Mouse (Mus musculus): Measurements from ENCODE around the gene Cacna2d3. TPM values are rescaled to one million over a fixed set of nuclear protein-coding genes. Genes with fewer than 3 reads are reported as not detected.
A peak's percentile ranks its signal among the peaks of the same experiment; 100 is the strongest.

Cacna2d3 gene
- polyA plus RNA-seq, 1 experiment from 2014 or later = 63.0 TPM

DNA sequence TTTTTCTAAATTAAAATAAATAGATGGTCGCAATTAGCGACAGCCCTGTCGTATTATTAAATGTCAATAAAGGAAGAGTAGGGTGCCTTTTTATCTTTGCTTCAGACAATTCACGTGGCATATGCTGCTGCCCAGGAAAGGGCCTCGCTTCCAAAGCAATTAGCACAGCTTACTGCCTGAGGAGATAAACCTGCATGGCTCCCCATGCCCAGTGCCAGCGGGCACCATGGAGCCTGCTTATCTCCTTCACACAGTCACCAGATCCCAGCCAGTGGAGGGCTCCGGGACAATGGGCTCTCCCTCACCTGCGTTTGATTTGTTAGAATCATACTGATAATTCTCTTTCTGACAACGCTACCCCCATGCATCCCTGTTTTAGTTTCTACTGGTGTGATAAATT lies 416.0 kb downstream of the Cacna2d3 start:
- H3K4me3 ChIP-seq (ENCODE audit: low read depth, low read length) = no peak overlapping the region
- peak; percentile 46; the same call in 1 of the 2 replicates for ATAC-seq (ENCODE audit: low read depth)
- 64% methylated on average over 9 of the region's 9 CpGs for WGBS
- no peaks in the 10 kb centered on the region for H3K9me3 ChIP-seq (ENCODE audit: control insufficient read depth, low read length)
- no peaks in the 10 kb centered on the region for H3K36me3 ChIP-seq (ENCODE audit: control insufficient read depth, insufficient read depth, low read length)
- no peak overlapping the region for H3K4me2 ChIP-seq (ENCODE audit: low read depth, low read length)
- H3K27me3 ChIP-seq (ENCODE audit: control insufficient read depth, insufficient read depth, low read length) = no peaks in the 10 kb centered on the region
- H3K27ac ChIP-seq (ENCODE audit: low read depth, low read length) = no peak overlapping the region
- H3K9ac ChIP-seq (replicated peaks; ENCODE audit: low read depth, low read length) = no peak overlapping the region
- H3K4me1 ChIP-seq (ENCODE audit: control insufficient read depth, insufficient read depth, low read length) = no peaks in the 10 kb centered on the region

DNA sequence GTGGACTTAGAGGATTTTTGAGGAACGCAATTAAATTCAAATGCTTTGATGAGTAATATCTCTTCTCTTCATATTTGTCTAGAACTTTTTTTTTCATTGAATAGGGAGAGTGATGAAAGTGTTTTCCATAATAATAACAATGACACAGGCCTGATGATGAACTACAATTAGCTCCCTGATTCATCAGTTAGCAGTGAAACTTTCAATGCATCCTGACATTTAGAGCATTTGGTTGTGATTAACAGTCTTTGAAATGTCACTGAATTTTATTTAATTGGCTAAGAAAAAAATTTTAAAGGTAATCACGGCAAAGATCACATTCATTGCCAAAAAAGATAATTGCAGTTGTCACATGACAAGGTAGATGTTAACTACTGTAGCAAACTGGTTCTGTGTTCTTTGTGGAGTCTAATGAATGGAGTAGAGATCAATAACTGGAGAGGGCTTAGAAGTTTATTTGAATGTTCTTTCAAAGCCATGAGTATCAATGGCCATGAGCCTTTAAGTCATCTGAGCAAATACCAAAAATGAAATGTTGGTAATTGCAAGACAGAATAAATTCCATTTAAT lies 425.4 kb downstream of the Cacna2d3 start:
- ATAC-seq (ENCODE audit: low read depth) = no peak
- WGBS = 77% methylated on average over 2 of the region's 2 CpGs
- Histone ChIP-seq H3K9ac (replicated peaks; ENCODE audit: low read depth, low read length) (no peak overlapping the region), H3K4me2 (ENCODE audit: low read depth, low read length) (no peak overlapping the region), H3K27ac (ENCODE audit: low read depth, low read length) (no peak overlapping the region), H3K9me3 (ENCODE audit: control insufficient read depth, low read length) (no peaks in the 10 kb centered on the region), H3K36me3 (ENCODE audit: control insufficient read depth, insufficient read depth, low read length) (no peaks in the 10 kb centered on the region), H3K4me3 (ENCODE audit: low read depth, low read length) (no peak overlapping the region), H3K4me1 (ENCODE audit: control insufficient read depth, insufficient read depth, low read length) (no peaks in the 10 kb centered on the region), H3K27me3 (ENCODE audit: control insufficient read depth, insufficient read depth, low read length) (no peaks in the 10 kb centered on the region)

DNA sequence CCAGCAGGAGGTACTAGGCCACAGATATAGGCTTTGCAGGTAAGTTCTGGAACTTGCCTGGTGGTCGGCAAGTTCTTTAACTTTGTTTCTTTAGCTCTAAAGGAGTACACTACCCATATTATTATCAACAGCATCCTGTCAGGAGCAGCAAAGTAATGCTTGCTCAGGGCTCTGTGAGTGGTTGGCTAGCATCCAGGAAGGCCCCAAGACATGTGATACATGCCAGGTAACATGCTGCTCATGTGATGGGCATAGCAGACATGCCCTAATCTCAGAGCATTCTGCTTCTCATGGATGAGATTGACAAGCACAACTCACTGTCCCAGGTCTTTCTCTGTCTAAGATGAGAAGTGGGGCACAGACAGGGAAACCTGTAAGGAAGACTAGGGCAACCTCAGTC lies 442.8 kb downstream of the Cacna2d3 start:
- H3K4me3 ChIP-seq (ENCODE audit: low read depth, low read length) = no peak overlapping the region

DNA sequence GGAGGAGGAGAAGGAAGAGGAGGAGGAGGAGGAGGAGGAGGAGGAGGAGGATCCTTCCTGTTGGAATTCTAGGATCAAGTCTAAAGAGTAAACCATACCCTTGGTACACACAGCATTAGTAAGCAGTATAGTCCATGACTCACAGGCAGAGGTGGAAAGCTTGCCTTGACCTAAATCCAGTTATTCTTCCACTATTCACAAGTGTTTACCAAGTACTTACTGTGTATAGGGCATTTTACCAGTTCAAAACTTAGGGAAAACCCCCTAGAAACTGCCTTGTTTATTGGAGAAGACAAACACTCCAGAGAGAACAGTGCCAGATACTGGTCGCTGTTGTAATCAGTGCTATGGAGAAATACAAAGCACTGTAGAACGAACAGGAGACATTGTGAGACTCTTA lies 443.3 kb downstream of the Cacna2d3 start:
- Histone ChIP-seq H3K4me2 (ENCODE audit: low read depth, low read length) (no peak overlapping the region), H3K27ac (ENCODE audit: low read depth, low read length) (no peak overlapping the region), H3K27me3 (ENCODE audit: control insufficient read depth, insufficient read depth, low read length) (no peaks in the 10 kb centered on the region), H3K4me1 (ENCODE audit: control insufficient read depth, insufficient read depth, low read length) (no peaks in the 10 kb centered on the region), H3K36me3 (ENCODE audit: control insufficient read depth, insufficient read depth, low read length) (no peaks in the 10 kb centered on the region), H3K9me3 (ENCODE audit: control insufficient read depth, low read length) (no peaks in the 10 kb centered on the region), H3K9ac (replicated peaks; ENCODE audit: low read depth, low read length) (no peak overlapping the region), H3K4me3 (ENCODE audit: low read depth, low read length) (no peak overlapping the region)
- 86% methylated on average over 2 of the region's 2 CpGs for WGBS
- ATAC-seq (ENCODE audit: low read depth) = no peak

More for the DNA sequence above, 442.8 kb downstream of the Cacna2d3 start:
- ATAC-seq (ENCODE audit: low read depth) = no peak
- H3K27me3 ChIP-seq (ENCODE audit: control insufficient read depth, insufficient read depth, low read length) = no peaks in the 10 kb centered on the region
- no peaks in the 10 kb centered on the region for H3K36me3 ChIP-seq (ENCODE audit: control insufficient read depth, insufficient read depth, low read length)
- no peaks in the 10 kb centered on the region for H3K4me1 ChIP-seq (ENCODE audit: control insufficient read depth, insufficient read depth, low read length)
- H3K9me3 ChIP-seq (ENCODE audit: control insufficient read depth, low read length) = no peaks in the 10 kb centered on the region
- no peak overlapping the region for H3K9ac ChIP-seq (replicated peaks; ENCODE audit: low read depth, low read length)
- 95% methylated on average over 1 of the region's 1 CpGs for WGBS
- no peak overlapping the region for H3K27ac ChIP-seq (ENCODE audit: low read depth, low read length)
- no peak overlapping the region for H3K4me2 ChIP-seq (ENCODE audit: low read depth, low read length)

DNA sequence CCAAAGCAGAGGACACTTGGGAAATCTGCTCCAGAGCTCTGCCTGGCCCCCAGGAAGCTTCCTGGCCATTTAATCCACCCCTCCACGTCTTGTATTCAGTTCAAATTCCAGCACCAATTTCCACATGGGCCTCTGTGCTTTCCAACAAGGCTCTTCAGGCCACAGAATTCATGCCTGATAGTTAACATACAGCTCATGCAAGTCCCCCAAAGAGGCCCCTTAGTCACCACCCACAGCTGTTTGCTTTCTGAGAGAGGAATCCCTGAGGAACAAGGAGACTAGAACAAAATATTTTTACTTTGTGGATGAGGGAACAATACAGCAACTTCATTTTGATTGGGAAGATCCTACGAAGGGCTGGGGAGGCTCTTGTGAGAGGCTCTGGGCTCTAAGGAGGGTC lies 444.0 kb downstream of the Cacna2d3 start:
- Histone ChIP-seq H3K4me1 (ENCODE audit: control insufficient read depth, insufficient read depth, low read length) (no peaks in the 10 kb centered on the region), H3K9ac (replicated peaks; ENCODE audit: low read depth, low read length) (no peak overlapping the region), H3K4me3 (ENCODE audit: low read depth, low read length) (no peak overlapping the region), H3K27me3 (ENCODE audit: control insufficient read depth, insufficient read depth, low read length) (no peaks in the 10 kb centered on the region), H3K4me2 (ENCODE audit: low read depth, low read length) (no peak overlapping the region), H3K27ac (ENCODE audit: low read depth, low read length) (no peak overlapping the region), H3K9me3 (ENCODE audit: control insufficient read depth, low read length) (no peaks in the 10 kb centered on the region), H3K36me3 (ENCODE audit: control insufficient read depth, insufficient read depth, low read length) (no peaks in the 10 kb centered on the region)
- no peak for ATAC-seq (ENCODE audit: low read depth)
- 64% methylated on average over 2 of the region's 2 CpGs for WGBS

DNA sequence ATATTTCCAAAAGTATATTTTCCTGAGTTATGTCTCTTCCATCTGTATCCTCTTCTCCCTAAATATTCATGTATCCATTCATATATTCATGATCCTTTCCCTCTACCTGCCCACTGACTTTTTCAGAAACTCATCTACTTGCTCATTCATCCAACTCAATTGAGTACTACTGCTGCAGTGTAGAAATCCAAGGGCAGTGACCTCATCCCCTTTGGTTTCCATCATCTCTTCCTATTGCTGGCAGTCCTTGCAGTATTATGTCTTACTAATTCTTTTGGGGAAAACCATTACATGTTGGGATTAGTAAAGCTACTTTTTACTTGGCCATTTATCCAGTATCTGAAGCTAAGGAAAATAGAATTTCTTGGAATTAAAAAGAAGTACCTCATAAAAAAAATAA lies 447.8 kb downstream of the Cacna2d3 start:
- no peaks in the 10 kb centered on the region for H3K9me3 ChIP-seq (ENCODE audit: control insufficient read depth, low read length)
- H3K4me1 ChIP-seq (ENCODE audit: control insufficient read depth, insufficient read depth, low read length) = peaks cover 1% of the 10 kb centered on the region; the same call in 1 of the 2 replicates
- H3K27ac ChIP-seq (ENCODE audit: low read depth, low read length) = no peak overlapping the region
- H3K4me3 ChIP-seq (ENCODE audit: low read depth, low read length) = no peak overlapping the region
- ATAC-seq (ENCODE audit: low read depth) = no peak
- H3K36me3 ChIP-seq (ENCODE audit: control insufficient read depth, insufficient read depth, low read length) = no peaks in the 10 kb centered on the region
- H3K27me3 ChIP-seq (ENCODE audit: control insufficient read depth, insufficient read depth, low read length) = no peaks in the 10 kb centered on the region
- H3K9ac ChIP-seq (replicated peaks; ENCODE audit: low read depth, low read length) = no peak overlapping the region
- no peak overlapping the region for H3K4me2 ChIP-seq (ENCODE audit: low read depth, low read length)

DNA sequence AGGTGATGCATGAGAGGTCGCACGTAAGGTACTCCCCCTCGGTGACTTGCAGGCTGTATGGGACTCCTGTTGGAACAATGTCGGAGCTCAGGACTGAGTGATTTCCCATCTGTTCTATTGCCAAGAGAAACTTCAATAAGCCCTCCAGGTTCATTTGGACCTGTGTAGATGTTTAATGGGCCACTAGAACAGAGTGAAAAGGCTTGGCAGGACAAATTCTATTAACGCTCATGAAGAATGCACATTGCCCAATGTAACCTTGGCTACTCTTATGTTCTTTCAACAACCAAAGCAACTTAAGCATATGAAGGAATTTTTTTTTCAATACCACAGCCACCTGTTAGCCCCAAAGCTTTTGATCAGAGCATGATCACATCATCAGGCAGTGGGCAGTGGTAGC lies 451.1 kb downstream of the Cacna2d3 start:
- WGBS = 84% methylated on average over 5 of the region's 5 CpGs
- H3K27ac ChIP-seq (ENCODE audit: low read depth, low read length) = no peak overlapping the region
- H3K4me1 ChIP-seq (ENCODE audit: control insufficient read depth, insufficient read depth, low read length) = peaks cover 5% of the 10 kb centered on the region; the same call in 1 of the 2 replicates
- ATAC-seq (ENCODE audit: low read depth) = no peak
- no peaks in the 10 kb centered on the region for H3K27me3 ChIP-seq (ENCODE audit: control insufficient read depth, insufficient read depth, low read length)
- no peaks in the 10 kb centered on the region for H3K9me3 ChIP-seq (ENCODE audit: control insufficient read depth, low read length)
- no peak overlapping the region for H3K4me2 ChIP-seq (ENCODE audit: low read depth, low read length)
- H3K36me3 ChIP-seq (ENCODE audit: control insufficient read depth, insufficient read depth, low read length) = no peaks in the 10 kb centered on the region
- H3K9ac ChIP-seq (replicated peaks; ENCODE audit: low read depth, low read length) = no peak overlapping the region
- H3K4me3 ChIP-seq (ENCODE audit: low read depth, low read length) = no peak overlapping the region

DNA sequence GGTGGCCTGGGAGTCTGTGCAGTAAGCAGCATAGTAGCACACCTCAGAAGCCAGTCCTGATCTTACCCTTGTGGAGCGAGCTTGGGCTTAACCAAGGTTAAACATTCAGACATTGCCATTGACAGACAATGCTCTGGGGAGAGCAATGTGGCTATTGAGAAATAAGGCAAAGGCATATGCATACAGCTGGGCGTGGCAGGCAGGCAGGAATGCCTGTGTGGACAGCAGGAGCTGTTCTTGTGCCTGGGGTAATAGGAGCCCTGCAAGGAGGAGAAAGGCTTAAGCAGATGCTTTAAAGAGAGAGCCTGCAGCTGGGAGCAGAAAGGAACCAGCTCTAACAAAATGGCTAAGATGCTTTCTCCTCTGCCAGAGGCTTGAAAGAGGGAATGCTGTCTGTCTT lies 451.8 kb downstream of the Cacna2d3 start:
- no peak overlapping the region for H3K4me2 ChIP-seq (ENCODE audit: low read depth, low read length)
- WGBS = 63% methylated on average over 2 of the region's 2 CpGs
- H3K27ac ChIP-seq (ENCODE audit: low read depth, low read length) = no peak overlapping the region

DNA sequence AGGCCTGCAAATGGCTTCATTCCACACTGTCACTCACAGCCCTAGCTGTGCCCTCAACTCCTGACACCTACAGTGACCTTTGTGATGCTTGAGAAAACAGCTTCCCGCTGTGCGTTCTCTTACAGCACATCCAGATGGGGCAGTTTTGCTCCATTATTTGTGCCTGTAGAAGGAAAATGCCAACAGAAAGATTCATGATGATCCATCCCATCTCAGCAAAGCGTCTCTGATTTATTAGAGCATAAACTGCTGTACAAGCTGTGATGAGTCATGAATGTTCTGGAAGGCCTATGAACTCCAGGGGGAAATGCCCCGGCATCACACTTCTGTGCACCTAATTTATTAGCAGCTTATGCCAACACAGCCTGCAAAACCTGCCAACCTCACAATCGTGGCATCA lies 453.1 kb downstream of the Cacna2d3 start:
- Histone ChIP-seq H3K27me3 (ENCODE audit: control insufficient read depth, insufficient read depth, low read length) (no peaks in the 10 kb centered on the region), H3K27ac (ENCODE audit: low read depth, low read length) (no peak overlapping the region), H3K4me2 (ENCODE audit: low read depth, low read length) (no peak overlapping the region), H3K9ac (replicated peaks; ENCODE audit: low read depth, low read length) (no peak overlapping the region), H3K4me3 (ENCODE audit: low read depth, low read length) (no peak overlapping the region), H3K9me3 (ENCODE audit: control insufficient read depth, low read length) (no peaks in the 10 kb centered on the region), H3K36me3 (ENCODE audit: control insufficient read depth, insufficient read depth, low read length) (no peaks in the 10 kb centered on the region), H3K4me1 (ENCODE audit: control insufficient read depth, insufficient read depth, low read length) (peaks cover 5% of the 10 kb centered on the region; the same call in 1 of the 2 replicates)
- ATAC-seq (ENCODE audit: low read depth) = no peak
- 25% methylated on average over 5 of the region's 5 CpGs for WGBS

More for the DNA sequence above, 451.8 kb downstream of the Cacna2d3 start:
- ATAC-seq (ENCODE audit: low read depth) = no peak
- Histone ChIP-seq H3K9ac (replicated peaks; ENCODE audit: low read depth, low read length) (no peak overlapping the region), H3K36me3 (ENCODE audit: control insufficient read depth, insufficient read depth, low read length) (no peaks in the 10 kb centered on the region), H3K4me1 (ENCODE audit: control insufficient read depth, insufficient read depth, low read length) (peaks cover 5% of the 10 kb centered on the region; the same call in 1 of the 2 replicates), H3K4me3 (ENCODE audit: low read depth, low read length) (no peak overlapping the region), H3K9me3 (ENCODE audit: control insufficient read depth, low read length) (no peaks in the 10 kb centered on the region), H3K27me3 (ENCODE audit: control insufficient read depth, insufficient read depth, low read length) (no peaks in the 10 kb centered on the region)

All from neural tube, embryonic 14.5 days (tissue).